Mouse (Mus musculus) myocyte (in vitro differentiated cells): Measurements from ENCODE around the gene Fgf12. TPM values are rescaled to one million over a fixed set of nuclear protein-coding genes. Genes with fewer than 3 reads are reported as not detected.

Source experiments
- H3K27me3 ChIP-seq: one replicate; pipeline ENCODE4 v1.6.1; 2011; ENCODE audit not compliant: control insufficient read depth, insufficient read depth, insufficient read length
- H3K36me3 ChIP-seq: one replicate; pipeline ENCODE4 v1.6.1; 2011; ENCODE audit not compliant: control insufficient read depth, insufficient read depth
- H3K4me2 ChIP-seq: one replicate; pipeline ENCODE4 v1.6.1; 2011; ENCODE audit warnings: low read depth, control low read depth
- H3K4me3 ChIP-seq: one replicate; pipeline ENCODE4 v1.5.1; 2011; ENCODE audit warnings: mild to moderate bottlenecking, control low read depth, moderate library complexity
- H3K79me2 ChIP-seq: one replicate; pipeline ENCODE4 v1.6.1; 2011; ENCODE audit not compliant: control insufficient read depth, insufficient read depth
- H3ac ChIP-seq: one replicate; pipeline ENCODE4 v1.6.1; 2011; ENCODE audit not compliant: control insufficient read depth, insufficient read length
- CEBPB ChIP-seq: IDR thresholded peaks from 2 replicates; pipeline ENCODE4 v1.6.1; 2011; ENCODE audit warnings: mild to moderate bottlenecking, moderate library complexity; ENCODE audit not compliant: poor library complexity, insufficient read depth, severe bottlenecking
- E2F4 ChIP-seq: IDR thresholded peaks from one replicate; pipeline ENCODE4 v1.6.1; 2011; ENCODE audit warnings: mild to moderate bottlenecking, control low read depth, moderate library complexity; ENCODE audit not compliant: insufficient read depth
- MAX ChIP-seq: IDR thresholded peaks from one replicate; pipeline ENCODE4 v1.6.1; 2011; ENCODE audit warnings: low read depth, mild to moderate bottlenecking, control low read depth
- MYOD1 ChIP-seq, 3 experiments: IDR thresholded peaks; one replicate each; pipeline ENCODE4 v1.6.1; 2011; ENCODE audit warnings: control low read depth in 2 of 3, low read depth in 2 of 3, mild to moderate bottlenecking in 2 of 3, moderate library complexity in 1 of 3; ENCODE audit not compliant: insufficient read length in 2 of 3, control insufficient read depth in 1 of 3
- MYOG ChIP-seq, 3 experiments: IDR thresholded peaks; one replicate each; pipeline ENCODE4 v1.6.1; 2011; ENCODE audit warnings: control low read depth in 2 of 3, low read depth in 2 of 3, mild to moderate bottlenecking in 2 of 3; ENCODE audit not compliant: insufficient read length in 2 of 3, control insufficient read depth in 1 of 3, insufficient read depth in 1 of 3
- POLR2A ChIP-seq: IDR thresholded peaks from one replicate; pipeline ENCODE4 v1.6.1; 2011; ENCODE audit warnings: low read depth, mild to moderate bottlenecking, control low read depth, moderate library complexity; ENCODE audit not compliant: insufficient read length
- POLR2AphosphoS2 ChIP-seq: IDR thresholded peaks from one replicate; pipeline ENCODE4 v1.6.1; 2011; ENCODE audit warnings: low read depth, control low read depth; ENCODE audit not compliant: insufficient read length
- REST ChIP-seq: IDR thresholded peaks from one replicate; pipeline ENCODE4 v1.6.1; 2011; ENCODE audit warnings: mild to moderate bottlenecking, control low read depth, moderate library complexity; ENCODE audit not compliant: insufficient read depth, insufficient read length
- SRF ChIP-seq: IDR thresholded peaks from one replicate; pipeline ENCODE4 v1.6.1; 2011; ENCODE audit warnings: low read depth; ENCODE audit not compliant: control insufficient read depth, insufficient read length
- TCF12 ChIP-seq: IDR thresholded peaks from one replicate; pipeline ENCODE4 v1.6.1; 2011; ENCODE audit warnings: mild to moderate bottlenecking, control low read depth; ENCODE audit not compliant: poor library complexity, insufficient read depth, severe bottlenecking
- TCF3 ChIP-seq: IDR thresholded peaks from one replicate; pipeline ENCODE4 v1.6.1; 2011; ENCODE audit warnings: low read depth, control low read depth; ENCODE audit not compliant: insufficient read length
- USF1 ChIP-seq: IDR thresholded peaks from one replicate; pipeline ENCODE4 v1.6.1; 2011; ENCODE audit warnings: low read depth, mild to moderate bottlenecking, control low read depth, moderate library complexity
- polyA plus RNA-seq: library from polyadenylated mRNA; unstranded; fragments of >200 nt; fragmentation: generic; extraction: Trizol; gene quantifications from one replicate; pipeline ENCODE4 v1.2.1, GENCODE M21; 2012; ENCODE audit warnings: missing spikeins

The Fgf12 gene
- polyA plus RNA-seq, 1 experiment, result not detected

- TF ChIP-seq POLR2A, result no peak
- TF ChIP-seq TCF3, result no peak
- no peak for TF ChIP-seq MYOD1 (IDR thresholded peaks at IDR 0.05; ENCODE audit: control insufficient read depth in 1 of 3, insufficient read length in 2 of 3, low read depth in 2 of 3)
- TF ChIP-seq USF1, result no peak
- no peak for TF ChIP-seq E2F4
- no peak for TF ChIP-seq REST
- TF ChIP-seq SRF, result no peak
- TF ChIP-seq CEBPB, result no peak
- TF ChIP-seq MYOG (IDR thresholded peaks at IDR 0.05; ENCODE audit: control insufficient read depth in 1 of 3, insufficient read depth in 1 of 3, insufficient read length in 2 of 3, low read depth in 2 of 3), result no peak
- no peak for TF ChIP-seq POLR2AphosphoS2
- TF ChIP-seq MAX, result no peak
- no peak for TF ChIP-seq TCF12
- H3K79me2 ChIP-seq, result no peaks in the 10 kb centered on the region
- H3K4me3 ChIP-seq, result no peak overlapping the region
- no peak overlapping the region for H3K4me2 ChIP-seq
- no peak overlapping the region for H3ac ChIP-seq
- no peaks in the 10 kb centered on the region for H3K27me3 ChIP-seq
- no peaks in the 10 kb centered on the region for H3K36me3 ChIP-seq
Observed at GRCm38 (mm10) chr16:28652640-28653039, 100.2 kb downstream of the Fgf12 start.

GRCm38 (mm10) chr16:28650589-28650988 lies 102.3 kb downstream of the Fgf12 start:
- TF ChIP-seq USF1 (no peak), MYOD1 (IDR thresholded peaks at IDR 0.05; ENCODE audit: control insufficient read depth in 1 of 3, insufficient read length in 2 of 3, low read depth in 2 of 3) (no peak), MYOG (IDR thresholded peaks at IDR 0.05; ENCODE audit: control insufficient read depth in 1 of 3, insufficient read depth in 1 of 3, insufficient read length in 2 of 3, low read depth in 2 of 3) (no peak), SRF (no peak), POLR2AphosphoS2 (no peak), REST (no peak), POLR2A (no peak), CEBPB (no peak), E2F4 (no peak), TCF12 (no peak), MAX (no peak), TCF3 (no peak)
- H3K27me3 ChIP-seq, result no peaks in the 10 kb centered on the region
- no peak overlapping the region for H3K4me3 ChIP-seq

GRCm38 (mm10) chr16:28645030-28645429 lies 107.8 kb downstream of the Fgf12 start:
- TF ChIP-seq USF1, result no peak
- no peak for TF ChIP-seq TCF12
- no peak for TF ChIP-seq REST
- no peak for TF ChIP-seq MAX
- no peak for TF ChIP-seq E2F4
- TF ChIP-seq MYOG (IDR thresholded peaks at IDR 0.05; ENCODE audit: control insufficient read depth in 1 of 3, insufficient read depth in 1 of 3, insufficient read length in 2 of 3, low read depth in 2 of 3), result no peak
- Histone ChIP-seq H3K4me3 (no peak overlapping the region), H3ac (no peak overlapping the region), H3K79me2 (no peaks in the 10 kb centered on the region), H3K27me3 (no peaks in the 10 kb centered on the region), H3K36me3 (no peaks in the 10 kb centered on the region), H3K4me2 (no peak overlapping the region)

More at GRCm38 (mm10) chr16:28650589-28650988, 102.3 kb downstream of the Fgf12 start:
- H3K79me2 ChIP-seq, result no peaks in the 10 kb centered on the region
- no peak overlapping the region for H3K4me2 ChIP-seq
- H3ac ChIP-seq, result no peak overlapping the region
- no peaks in the 10 kb centered on the region for H3K36me3 ChIP-seq

- Histone ChIP-seq H3ac (no peak overlapping the region), H3K36me3 (no peaks in the 10 kb centered on the region), H3K4me3 (no peak overlapping the region), H3K4me2 (no peak overlapping the region), H3K27me3 (no peaks in the 10 kb centered on the region), H3K79me2 (no peaks in the 10 kb centered on the region)
- no peak for TF ChIP-seq USF1
- TF ChIP-seq MAX, result no peak
- no peak for TF ChIP-seq TCF12
- no peak for TF ChIP-seq REST
- no peak for TF ChIP-seq MYOD1 (IDR thresholded peaks at IDR 0.05; ENCODE audit: control insufficient read depth in 1 of 3, insufficient read length in 2 of 3, low read depth in 2 of 3)
- TF ChIP-seq CEBPB, result no peak
- TF ChIP-seq POLR2AphosphoS2, result no peak
- TF ChIP-seq E2F4, result no peak
- no peak for TF ChIP-seq MYOG (IDR thresholded peaks at IDR 0.05; ENCODE audit: control insufficient read depth in 1 of 3, insufficient read depth in 1 of 3, insufficient read length in 2 of 3, low read depth in 2 of 3)
Observed at GRCm38 (mm10) chr16:28631721-28632120, 121.1 kb downstream of the Fgf12 start.
